Mouse (Mus musculus) layer of hippocampus, postnatal 14 days (tissue): ENCODE data around the gene Cacna2d1. TPM values are rescaled to one million over a fixed set of nuclear protein-coding genes. Genes with fewer than 3 reads are reported as not detected.
A peak's percentile ranks its signal among the peaks of the same experiment; 100 is the strongest.

ENCODE experiments used
- DNase-seq, 2 experiments: peaks; one replicate each; pipeline ENCODE4 v3.0.0; 2021 to 2022; ENCODE audit warnings: low spot score in 2 of 2, mixed read lengths in 1 of 2
- total RNA-seq, 2 experiments: library from RNA; stranded (reverse); gene quantifications; 2 replicates each; pipeline ENCODE4 v1.2.3; 2021

Gene Cacna2d1
- total RNA-seq, 2 experiments from 2014 or later, result 134 to 141 TPM

DNA sequence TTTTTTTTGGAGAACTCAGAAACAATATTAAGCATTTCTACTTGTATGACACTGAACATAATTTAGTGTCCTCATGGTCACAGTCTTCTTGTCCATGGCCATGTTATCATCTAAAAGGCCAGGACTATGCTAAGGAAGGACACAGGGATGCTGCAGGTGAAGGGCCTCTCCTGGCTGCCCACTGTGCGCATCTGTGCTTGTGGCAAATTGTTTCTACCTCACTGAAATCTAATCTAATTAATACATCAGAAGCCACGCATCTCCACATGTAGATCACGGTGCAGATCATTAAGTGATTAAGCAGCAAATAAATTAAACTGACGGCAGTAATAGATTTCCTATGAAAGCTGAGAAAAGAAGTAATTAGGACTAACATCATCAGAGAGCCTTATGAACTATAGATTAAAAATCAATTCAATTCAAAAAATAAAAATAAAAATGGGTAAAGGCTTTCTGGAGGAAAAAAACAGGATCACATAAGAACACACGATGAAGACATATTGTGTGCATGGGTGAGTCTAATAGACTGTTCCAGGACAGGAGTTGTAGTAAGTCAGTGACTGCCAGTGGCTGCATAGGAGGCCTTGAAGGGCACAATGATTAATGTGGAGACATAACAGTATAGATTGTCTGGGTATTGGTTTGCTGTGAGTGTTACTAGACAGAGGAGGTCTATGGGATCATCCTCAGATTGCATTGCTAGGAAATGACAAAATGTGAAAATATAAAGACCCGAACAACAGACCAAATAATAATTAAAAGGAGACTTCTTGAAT lies 318.4 kb downstream of the Cacna2d1 start:
- DNase-seq, result no peak

DNA sequence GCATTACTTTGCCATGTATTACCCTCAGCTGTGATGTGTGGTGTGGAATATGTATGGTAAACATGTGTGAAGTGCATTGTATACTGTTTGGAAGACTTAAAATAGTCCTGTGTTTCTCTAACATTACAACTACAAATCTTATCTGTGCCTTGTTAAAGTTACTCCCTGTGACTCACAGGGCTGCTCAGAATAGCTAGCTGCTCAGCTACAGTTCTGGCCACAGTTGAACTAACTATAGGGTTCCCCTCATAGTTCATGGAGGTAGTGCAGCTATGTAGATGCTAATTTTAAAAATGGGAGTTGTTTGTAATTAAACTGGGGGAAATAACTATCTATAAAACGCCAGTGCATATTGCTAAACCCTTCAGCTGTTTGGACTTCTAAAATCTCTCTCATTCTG lies 319.3 kb downstream of the Cacna2d1 start:
- no peak for DNase-seq

DNA sequence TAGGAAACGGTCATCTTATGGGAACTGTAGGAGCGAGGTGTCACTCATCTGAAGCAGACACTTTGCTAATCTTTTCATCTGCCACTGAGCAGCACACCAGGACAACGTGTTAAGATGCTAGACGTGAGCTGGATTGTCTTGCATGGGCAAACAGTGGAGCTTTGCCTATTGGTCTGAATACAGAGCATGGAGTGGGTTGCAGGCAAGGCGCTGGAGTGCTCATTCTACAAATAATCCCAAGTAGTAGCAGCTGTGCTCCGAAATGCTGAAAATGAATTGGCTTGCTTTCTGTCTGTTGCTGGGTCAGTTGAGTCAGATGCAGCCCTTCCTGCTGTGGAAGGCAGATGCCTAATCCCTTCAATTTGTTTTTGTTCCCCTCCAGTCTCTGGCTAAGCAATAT lies 330.9 kb downstream of the Cacna2d1 start:
- DNase-seq, result peak in 1 of 2 experiments; percentile 5

DNA sequence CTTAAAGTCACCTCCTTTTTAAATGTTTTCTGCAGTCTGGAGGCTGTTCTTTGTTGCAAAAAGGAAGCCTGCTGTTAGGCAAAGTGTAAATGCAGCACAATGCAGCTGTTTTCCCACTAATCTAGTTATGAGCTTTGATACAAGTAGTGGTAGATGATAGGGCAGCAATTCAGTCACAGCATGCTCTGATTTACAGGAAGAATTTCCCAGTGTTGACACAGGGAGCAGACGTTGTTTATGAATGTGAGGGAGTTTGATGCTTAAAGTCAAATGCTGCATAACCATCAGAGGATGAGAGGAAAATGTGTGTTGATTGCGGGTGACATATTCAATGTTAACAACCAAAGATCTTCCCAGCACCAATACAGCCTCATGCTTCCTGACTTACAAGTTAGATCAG lies 342.6 kb downstream of the Cacna2d1 start:
- peak in 1 of 2 experiments; percentile 10 for DNase-seq

DNA sequence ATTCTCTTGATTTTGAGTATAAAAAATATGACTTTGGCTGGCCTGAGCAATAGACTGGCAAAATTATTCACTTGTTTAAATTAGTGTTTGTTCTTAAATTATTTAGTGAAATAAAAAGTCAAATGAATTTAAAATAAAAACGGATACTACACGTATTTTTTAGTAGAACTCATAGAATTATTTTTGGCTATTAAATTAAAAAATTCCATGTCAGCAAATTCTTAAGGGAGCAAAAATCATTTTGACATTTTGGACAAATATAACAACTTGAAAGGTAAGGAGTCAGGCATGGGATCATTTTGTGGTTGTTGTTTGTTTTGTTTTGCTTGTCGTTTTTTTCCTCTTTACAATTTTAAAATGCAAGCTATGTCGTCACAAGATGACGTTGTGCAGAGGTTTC lies 346.7 kb downstream of the Cacna2d1 start:
- DNase-seq, result no peak

DNA sequence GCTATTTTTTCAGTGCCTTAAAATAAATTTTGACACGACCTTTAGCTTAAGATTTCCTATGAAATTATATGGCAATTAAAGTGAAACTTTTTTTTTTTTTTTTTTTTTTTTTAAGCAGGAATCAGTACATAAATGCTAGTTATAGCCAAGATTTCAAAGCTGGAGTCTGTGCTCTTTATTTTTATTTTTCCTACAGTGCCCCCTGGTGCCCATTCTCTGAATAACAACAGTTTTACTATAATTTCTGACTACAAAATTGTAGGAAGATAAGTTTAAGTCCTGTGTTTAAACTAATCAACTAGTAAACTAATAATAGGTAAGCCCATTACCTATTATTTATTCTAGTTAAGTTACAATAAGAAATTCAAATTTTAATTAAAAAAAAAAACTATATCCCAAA lies 358.7 kb downstream of the Cacna2d1 start:
- peak in 1 of 2 experiments; percentile 74 for DNase-seq

DNA sequence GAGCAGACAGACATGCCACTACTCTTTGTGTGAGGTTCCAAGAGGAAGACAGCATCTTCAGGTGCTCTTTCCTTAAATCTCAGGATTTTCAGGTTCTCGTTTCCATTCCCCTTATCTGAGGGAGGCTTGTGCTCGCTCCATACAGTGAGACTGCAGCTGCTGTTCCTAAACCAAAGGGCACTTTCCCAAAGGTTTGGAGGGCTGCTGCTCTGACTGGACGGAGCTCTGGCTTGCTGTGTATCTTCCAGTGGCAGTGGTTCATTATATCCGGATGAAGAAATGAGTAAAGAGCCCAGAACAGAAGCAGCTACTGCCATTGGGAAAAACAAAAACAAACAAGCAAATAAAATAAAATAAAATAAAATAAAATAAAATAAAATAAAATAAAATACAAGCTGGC lies 359.3 kb downstream of the Cacna2d1 start:
- no peak for DNase-seq

DNA sequence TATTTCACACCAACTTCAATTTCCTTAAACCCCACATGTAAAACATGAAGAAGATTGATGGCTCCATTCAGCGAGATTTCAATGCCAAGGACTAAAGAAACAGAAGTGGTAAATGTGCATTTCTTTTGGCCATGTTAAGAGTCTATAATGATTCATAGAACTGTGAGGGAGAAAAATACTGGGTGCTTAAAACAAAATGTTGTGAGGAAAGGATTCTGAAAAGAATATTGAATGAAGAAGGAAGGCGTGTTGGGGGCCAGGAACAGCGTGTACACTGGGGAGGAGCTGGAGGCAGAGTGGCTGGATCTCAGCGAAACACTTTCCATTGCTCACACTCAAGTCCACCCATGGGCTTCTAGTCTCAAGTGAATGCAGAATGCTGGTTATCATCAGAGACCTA lies 360.2 kb downstream of the Cacna2d1 start:
- no peak for DNase-seq

DNA sequence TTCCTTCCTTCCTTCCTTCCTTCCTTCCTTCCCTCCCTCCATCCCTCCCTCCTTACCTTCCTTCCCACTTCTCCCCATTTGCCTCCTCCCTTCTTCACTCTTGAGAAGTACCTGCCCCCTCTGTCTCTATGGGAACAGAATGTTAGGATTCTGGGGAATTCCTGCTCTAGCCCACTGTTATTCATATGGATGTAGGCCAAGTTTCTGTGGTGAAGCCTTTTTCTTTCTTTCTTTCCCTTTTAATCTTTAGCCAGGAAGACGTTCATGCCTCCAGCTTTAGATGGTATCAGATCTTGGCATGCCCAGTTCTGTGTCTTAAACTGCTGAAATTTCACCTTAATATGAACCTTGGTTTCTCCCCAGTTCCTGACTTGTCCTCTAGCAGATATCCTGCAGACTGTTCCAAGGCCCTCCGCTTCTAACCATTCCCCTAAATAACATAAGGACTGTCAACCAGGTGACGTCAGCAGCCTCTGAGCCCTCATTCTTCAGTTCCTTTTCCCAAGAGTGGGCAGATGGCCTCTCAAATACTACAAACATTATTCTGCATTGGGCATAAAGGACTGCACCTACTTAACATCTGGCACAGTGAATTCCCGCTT lies 362.8 kb downstream of the Cacna2d1 start:
- DNase-seq, result no peak

DNA sequence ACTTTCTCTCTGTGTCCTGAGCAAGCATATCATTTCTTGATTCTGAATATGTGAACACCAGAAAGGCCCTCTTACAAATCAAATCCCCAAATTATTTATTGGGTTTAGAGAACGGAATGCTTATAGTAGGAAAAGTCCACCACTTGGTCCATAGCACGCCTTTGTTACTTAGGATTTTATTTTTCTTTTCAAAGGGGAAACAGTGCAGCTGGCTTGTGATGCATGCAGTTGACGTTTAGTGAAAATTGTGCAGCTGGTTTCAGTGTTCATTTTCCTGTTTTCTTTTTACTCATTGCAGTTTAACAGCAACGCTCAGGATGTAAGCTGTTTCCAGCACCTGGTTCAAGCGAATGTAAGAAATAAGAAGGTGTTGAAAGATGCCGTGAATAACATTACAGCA lies 365.1 kb downstream of the Cacna2d1 start:
- no peak for DNase-seq

DNA sequence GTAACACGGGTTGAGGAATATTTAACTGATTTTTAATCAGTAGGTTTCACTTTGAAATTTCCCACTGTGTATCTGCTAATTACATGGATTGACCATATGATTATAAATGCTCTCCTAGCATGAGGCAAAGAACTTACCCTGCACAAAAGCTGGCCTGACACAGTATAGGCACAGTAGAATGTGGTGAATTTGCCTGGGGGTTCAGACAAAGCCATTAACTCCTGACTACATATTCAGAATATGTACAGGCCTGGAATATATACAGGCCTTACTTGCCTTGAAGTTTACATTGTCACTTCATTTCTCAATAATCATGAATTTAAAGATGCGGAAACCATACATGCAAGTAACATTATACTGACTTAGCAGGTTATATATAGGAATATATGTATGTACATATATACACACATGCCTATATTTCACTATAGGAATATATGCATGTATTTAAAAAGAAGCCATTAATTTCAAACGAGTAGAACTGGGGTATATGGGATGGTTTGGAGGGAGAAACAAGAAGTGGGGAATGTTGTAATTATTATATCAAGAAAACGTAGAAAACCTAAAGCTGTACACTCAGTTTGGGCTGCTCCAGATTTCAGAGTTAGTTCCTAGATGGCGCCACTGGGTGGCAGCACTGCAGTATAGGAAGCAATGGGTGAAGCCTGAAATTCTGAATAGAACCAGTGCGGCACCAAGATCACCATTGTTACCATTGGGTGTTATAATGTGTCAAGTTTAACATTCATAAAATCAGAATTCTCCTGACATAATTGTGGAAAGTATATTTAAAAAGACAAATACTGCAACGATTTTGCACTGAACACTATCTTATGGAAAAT lies 374.9 kb downstream of the Cacna2d1 start:
- peak; percentile 57 to 79 for DNase-seq

DNA sequence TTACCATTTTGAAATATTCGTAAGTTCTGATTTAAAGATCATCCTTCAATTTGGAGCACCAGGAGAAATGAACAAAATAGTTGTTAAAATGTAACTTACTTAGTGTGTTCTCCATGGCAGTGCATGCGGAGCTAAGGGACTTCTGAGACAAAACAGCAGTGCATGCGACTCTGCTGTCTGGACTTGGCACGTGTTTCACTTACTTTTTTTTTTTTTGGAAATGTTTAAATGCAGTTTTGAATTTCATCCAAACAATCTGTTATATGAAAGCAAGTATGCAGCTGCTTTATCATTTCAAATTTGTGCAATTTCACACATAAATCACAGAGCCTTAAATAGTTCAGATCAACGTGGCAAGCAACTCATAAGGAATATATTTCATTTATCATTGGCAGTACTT lies 379.8 kb downstream of the Cacna2d1 start:
- DNase-seq, result no peak

DNA sequence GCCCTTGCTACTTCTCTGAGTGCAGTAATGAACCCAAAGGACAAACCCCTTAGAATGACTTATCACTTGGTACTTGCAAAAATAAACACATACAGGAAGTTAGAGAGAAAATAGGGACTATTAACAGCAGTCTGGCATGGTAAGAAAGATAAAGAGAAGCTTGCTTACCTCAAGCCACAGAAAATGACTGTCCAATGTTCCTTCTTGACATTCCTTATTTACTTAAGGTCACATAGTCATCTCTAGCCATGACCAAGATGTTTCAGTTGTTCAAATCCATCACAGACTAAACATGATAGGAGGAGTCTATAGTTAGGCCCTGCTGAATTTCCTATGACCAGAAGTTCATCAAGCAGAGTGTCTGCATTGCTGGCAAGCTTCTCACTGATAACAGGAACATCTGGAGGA lies 381.5 kb downstream of the Cacna2d1 start:
- DNase-seq, result no peak

DNA sequence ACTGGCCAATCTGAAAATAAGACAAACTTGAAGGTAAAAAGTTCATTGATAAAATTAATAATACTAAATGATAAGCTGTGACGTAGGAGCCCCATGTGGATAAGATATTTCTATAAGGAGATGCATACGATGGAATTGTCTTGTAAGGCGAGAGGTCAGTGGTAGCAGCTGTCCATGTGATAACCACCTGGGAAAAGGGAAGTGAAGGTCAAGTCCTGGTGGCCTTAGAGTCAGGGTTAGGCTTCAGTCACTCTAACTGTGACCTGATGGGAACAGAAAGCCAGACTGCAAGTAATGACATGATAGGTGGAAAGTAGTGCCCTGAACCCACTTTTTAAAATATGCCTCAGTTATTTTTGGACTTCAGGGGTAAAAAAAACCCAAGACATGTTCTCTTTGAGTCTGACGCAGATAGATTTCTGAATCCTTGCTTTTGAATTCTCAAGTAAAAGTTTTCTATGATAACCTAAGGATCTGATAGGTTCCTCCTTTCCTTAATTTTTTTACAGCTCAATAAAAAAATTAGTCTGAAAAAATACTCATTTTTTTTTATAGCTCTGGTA lies 383.3 kb downstream of the Cacna2d1 start:
- no peak for DNase-seq

DNA sequence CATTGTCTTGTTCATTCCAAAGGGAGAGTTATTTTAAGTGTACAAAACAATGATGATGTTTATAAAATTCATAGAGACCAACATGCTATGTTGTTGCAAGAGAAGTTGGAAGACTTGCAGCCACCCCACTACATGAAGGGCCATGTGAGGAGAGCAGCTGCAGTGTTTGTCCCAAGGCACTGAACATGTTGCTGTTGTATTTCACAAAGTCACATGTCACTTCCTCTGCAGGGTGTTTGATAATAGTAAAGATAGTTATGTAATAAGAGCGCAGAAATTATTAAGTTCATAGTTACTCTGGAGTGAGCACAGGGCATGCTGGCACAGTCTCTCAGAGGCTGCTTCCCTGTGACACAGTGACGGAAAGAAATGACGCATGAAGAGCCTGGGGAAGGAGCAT lies 392.1 kb downstream of the Cacna2d1 start:
- no peak for DNase-seq

DNA sequence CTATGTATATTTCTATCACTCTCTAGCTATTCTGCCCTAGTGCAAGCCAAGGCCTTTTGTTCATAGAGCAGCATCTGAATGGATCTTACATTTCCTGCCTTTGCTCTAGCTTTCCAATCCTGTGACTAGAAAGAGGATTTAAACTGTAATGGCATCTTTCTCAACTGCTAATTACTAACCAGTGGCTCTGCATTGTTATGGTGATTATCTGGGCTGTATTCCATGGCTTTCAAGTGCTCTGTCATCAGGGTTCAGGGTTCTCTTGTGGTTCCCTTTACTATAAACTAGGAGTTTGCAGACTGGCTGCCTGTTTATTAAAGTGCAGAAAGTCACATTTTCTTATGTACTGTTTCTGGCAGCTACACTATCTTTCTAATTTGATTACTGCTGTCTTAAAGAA lies 410.9 kb downstream of the Cacna2d1 start:
- DNase-seq, result no peak

DNA sequence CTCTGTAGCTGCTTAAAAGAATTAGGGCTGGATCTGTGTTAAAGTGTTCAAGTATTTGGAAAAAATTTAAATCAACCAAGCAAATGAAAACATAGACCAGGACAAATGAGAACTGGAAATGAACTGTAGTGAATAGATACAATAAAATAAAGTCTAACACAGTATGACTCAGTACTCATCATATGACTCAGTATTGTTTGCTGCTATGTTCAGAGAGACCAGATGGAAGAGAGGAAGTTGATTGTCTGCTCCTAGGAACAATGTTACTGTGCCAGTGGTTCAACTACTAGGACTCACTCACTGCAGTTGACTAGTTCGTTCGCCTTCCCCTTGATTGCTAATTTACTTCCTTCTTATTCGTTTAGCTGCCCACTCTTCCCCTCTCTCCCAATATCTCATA lies 421.3 kb downstream of the Cacna2d1 start:
- DNase-seq, result peak in 1 of 2 experiments; percentile 10

DNA sequence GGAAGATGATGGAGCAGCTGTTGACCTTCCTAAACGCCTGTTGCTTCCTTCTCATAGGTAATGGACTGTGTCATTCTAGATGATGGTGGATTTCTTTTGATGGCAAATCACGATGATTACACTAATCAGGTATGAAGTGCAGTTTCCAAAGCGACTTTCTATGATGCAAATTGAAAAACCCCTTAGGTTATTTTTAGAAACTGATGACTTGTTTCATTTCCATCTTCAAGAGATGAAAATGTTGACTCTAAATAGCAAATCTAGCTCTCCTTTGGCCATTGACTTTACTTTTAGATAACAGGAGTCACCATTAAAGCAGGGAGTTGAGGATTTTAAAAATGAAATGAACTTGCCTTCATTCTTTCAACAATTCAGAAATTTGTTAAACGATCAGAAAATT lies 423.2 kb downstream of the Cacna2d1 start:
- no peak for DNase-seq

DNA sequence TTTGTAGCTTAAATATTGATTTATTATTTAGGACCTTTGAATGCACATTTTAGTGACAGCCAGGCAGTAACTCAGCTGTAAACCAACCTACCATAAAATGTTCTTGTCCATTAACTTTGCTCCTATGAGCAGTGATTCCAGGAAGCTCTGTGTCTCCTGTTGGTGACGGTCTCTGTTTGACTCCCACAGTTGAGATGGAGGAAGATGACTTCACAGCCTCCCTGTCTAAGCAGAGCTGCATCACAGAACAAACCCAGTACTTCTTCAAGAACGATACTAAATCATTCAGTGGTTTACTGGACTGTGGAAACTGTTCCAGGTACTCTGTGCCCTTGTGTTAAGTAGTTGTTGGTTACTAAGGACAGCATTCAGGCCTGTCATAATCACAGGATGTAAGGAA lies 427.6 kb downstream of the Cacna2d1 start:
- DNase-seq, result no peak

DNA sequence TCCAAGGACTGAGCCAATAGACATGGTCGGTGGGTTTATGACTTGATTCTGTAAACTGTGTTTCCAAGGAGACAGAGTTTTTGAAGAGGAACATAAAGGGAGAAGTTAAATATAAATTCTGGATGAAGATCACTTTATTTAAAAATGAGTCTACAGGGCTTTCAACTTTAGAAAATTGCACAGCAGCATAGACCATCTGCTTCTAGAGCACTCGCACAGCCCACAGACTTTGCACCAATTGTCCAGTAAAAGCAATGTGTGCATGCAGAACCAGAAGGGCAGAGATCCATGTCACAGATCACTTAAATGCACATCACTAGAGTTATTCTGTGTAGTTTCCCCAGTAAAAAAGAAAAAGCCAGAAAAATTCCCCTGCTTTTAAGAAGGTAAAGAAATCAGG lies 428.7 kb downstream of the Cacna2d1 start:
- no peak for DNase-seq

DNA sequence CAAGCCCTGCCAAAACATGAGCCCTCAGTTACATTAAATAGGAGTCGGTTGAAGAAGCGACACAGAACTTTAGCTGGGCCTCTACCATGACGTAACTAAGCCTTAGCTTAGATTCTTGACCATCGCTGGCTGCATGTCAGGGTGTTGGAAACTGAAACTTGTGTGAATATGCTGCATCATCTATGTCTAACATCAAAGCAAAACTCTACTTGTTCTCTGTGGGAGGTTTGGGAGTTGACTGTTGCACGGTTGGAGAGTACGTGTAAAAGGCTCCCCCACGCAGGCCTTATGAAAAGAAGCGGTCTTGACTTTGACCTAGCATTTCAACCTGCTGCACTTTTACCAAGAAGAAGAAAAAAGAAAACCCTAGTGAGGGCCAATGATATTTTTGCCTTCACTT lies 436.2 kb downstream of the Cacna2d1 start:
- DNase-seq, result no peak

DNA sequence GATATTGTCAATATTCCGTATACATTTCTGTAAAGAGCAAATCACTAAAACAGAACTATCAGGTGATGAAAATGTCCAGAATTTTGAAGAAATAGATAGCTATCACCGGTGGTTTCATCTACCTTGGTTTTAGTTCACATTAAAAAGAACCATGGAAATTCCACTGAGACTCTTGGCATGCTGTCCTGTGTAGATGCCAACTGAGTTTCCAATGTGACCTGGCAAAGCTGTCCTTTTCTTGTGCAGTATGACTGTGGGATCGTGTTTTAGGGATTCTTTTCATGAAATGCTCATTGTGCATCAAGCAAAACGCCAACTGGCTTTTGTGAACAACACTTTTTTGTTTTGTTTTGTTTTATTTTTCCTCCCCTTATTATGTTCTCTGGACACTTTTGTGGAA lies 439.5 kb downstream of the Cacna2d1 start:
- DNase-seq, result peak in 1 of 2 experiments; percentile 24
